Mouse (Mus musculus): ENCODE measurements at regions not wholly inside any gene's neighbourhood (a gene's known extent, or its start where the extent isn't known, plus 50 kb on each side); places are given as distances from the start of the nearest gene placed in this dataset.

GRCm38 (mm10) chr1:190500106-190500505 is 329.6 kb upstream of the Prox1 start:
- DNase-seq: no peak

GRCm38 (mm10) chr1:190497474-190497873 is 327.0 kb upstream of the Prox1 start:
- DNase-seq: no peak

- DNase-seq: peak; percentile 20
These were observed 325.4 kb upstream of the Prox1 start for GRCm38 (mm10) chr1:190495741-190496520.

GRCm38 (mm10) chr1:190486551-190487104 is 316.1 kb upstream of the Prox1 start:
- DNase-seq: no peak

GRCm38 (mm10) chr1:190483366-190483765 is 312.9 kb upstream of the Prox1 start:
- DNase-seq: no peak

- DNase-seq: no peak
These were observed 310.6 kb upstream of the Prox1 start for GRCm38 (mm10) chr1:190481071-190481470.

- DNase-seq: peak; percentile 90
These were observed 310.1 kb upstream of the Prox1 start for GRCm38 (mm10) chr1:190480601-190481000.

- no peak for DNase-seq
These were observed 302.2 kb upstream of the Prox1 start for GRCm38 (mm10) chr1:190472761-190473160.

- no peak for DNase-seq
These were observed 299.8 kb upstream of the Prox1 start for GRCm38 (mm10) chr1:190470336-190470735.

- DNase-seq: peak; percentile 30
These were observed 287.1 kb upstream of the Prox1 start for GRCm38 (mm10) chr1:190457541-190458061.

- DNase-seq: no peak
These were observed 283.0 kb upstream of the Prox1 start for GRCm38 (mm10) chr1:190453549-190453948.

GRCm38 (mm10) chr1:190452115-190452842 is 281.8 kb upstream of the Prox1 start:
- peak; percentile 91 for DNase-seq

- DNase-seq: peak; percentile 30
These were observed 277.7 kb upstream of the Prox1 start for GRCm38 (mm10) chr1:190448263-190448662.

- no peak for DNase-seq
These were observed 276.7 kb upstream of the Prox1 start for GRCm38 (mm10) chr1:190447253-190447652.

- no peak for DNase-seq
These were observed 276.2 kb upstream of the Prox1 start for GRCm38 (mm10) chr1:190446676-190447075.

GRCm38 (mm10) chr1:190444366-190444765 is 273.9 kb upstream of the Prox1 start:
- peak; percentile 48 for DNase-seq

GRCm38 (mm10) chr1:190443234-190443633 is 272.7 kb upstream of the Prox1 start:
- DNase-seq: no peak

- no peak for DNase-seq
These were observed 271.7 kb upstream of the Prox1 start for GRCm38 (mm10) chr1:190442166-190442565.

GRCm38 (mm10) chr1:190438789-190439188 is 268.3 kb upstream of the Prox1 start:
- no peak for DNase-seq

- peak; percentile 74 for DNase-seq
These were observed 252.4 kb upstream of the Prox1 start for GRCm38 (mm10) chr1:190422874-190423273.

GRCm38 (mm10) chr1:190419709-190420108 is 249.2 kb upstream of the Prox1 start:
- DNase-seq: no peak

- DNase-seq: peak; percentile 71
These were observed 246.8 kb upstream of the Prox1 start for GRCm38 (mm10) chr1:190417326-190417725.

GRCm38 (mm10) chr1:190411756-190412155 is 241.2 kb upstream of the Prox1 start:
- no peak for DNase-seq

GRCm38 (mm10) chr1:190403335-190403734 is 232.8 kb upstream of the Prox1 start:
- DNase-seq: no peak
